Mouse (Mus musculus) brain, embryonic 14.5 days (tissue): Measurements from ENCODE around the gene Litaf. TPM values are rescaled to one million over a fixed set of nuclear protein-coding genes. Genes with fewer than 3 reads are reported as not detected.

Experiments used
- DNase-seq: peaks from one replicate; pipeline ENCODE4 v3.0.0-alpha.2; 2011; ENCODE audit warnings: low read depth
- CTCF ChIP-seq: fragments of 200-500 bp; IDR thresholded peaks from 2 replicates; pipeline ENCODE4 v1.5.1; 2012; ENCODE audit warnings: inconsistent platforms, mild to moderate bottlenecking, moderate library complexity, borderline replicate concordance; ENCODE audit not compliant: insufficient read depth, insufficient read length; ENCODE audit errors: extremely low read depth
- POLR2A ChIP-seq: fragments of 200-500 bp; IDR thresholded peaks from 2 replicates; pipeline ENCODE4 v1.6.1; 2012; ENCODE audit warnings: mild to moderate bottlenecking, inconsistent platforms, borderline replicate concordance; ENCODE audit not compliant: poor library complexity, insufficient read depth, insufficient read length, severe bottlenecking; ENCODE audit errors: extremely low read depth
- polyA plus RNA-seq: library from polyadenylated mRNA; depleted of rRNA; stranded (reverse); fragments of >200 nt; gene quantifications from 2 replicates; pipeline ENCODE4 v1.2.3, GENCODE M21; 2012; rRNA removed

The Litaf gene
- 35.9 and 39.0 TPM in 2 replicates for polyA plus RNA-seq

- TF ChIP-seq POLR2A, result peak; percentile 100
- no peak; the same call in 1 of the 2 replicates for TF ChIP-seq CTCF
- peak; percentile 99 for DNase-seq
Observed at GRCm38 (mm10) chr16:11066029-11066832, at the start of gene Litaf. Gene Litaf, minus strand, starts transcription at chr16:11066157.

GRCm38 (mm10) chr16:11109198-11109740 is 43.3 kb upstream of the Litaf start:
- TF ChIP-seq POLR2A (no peak), CTCF (peak; percentile 50; the same call in 1 of the 2 replicates)
- DNase-seq, result peak; percentile 60

GRCm38 (mm10) chr16:11104905-11105304 is 38.9 kb upstream of the Litaf start:
- no peak for DNase-seq
- no peak for TF ChIP-seq CTCF
- no peak for TF ChIP-seq POLR2A

- no peak for DNase-seq
- no peak for TF ChIP-seq CTCF
- TF ChIP-seq POLR2A, result no peak
Observed at GRCm38 (mm10) chr16:11097301-11097700, 31.3 kb upstream of the Litaf start.

- DNase-seq, result no peak
- TF ChIP-seq CTCF (no peak), POLR2A (no peak)
Observed at GRCm38 (mm10) chr16:11093717-11094386, 27.9 kb upstream of the Litaf start.

- DNase-seq, result no peak
- no peak for TF ChIP-seq CTCF
- TF ChIP-seq POLR2A, result no peak
Observed at GRCm38 (mm10) chr16:11092523-11092922, 26.6 kb upstream of the Litaf start.

GRCm38 (mm10) chr16:11092061-11092460 is 26.1 kb upstream of the Litaf start:
- TF ChIP-seq CTCF, result no peak
- no peak for TF ChIP-seq POLR2A
- no peak for DNase-seq

- TF ChIP-seq CTCF (no peak), POLR2A (no peak)
- no peak for DNase-seq
Observed at GRCm38 (mm10) chr16:11090836-11091570, 25.0 kb upstream of the Litaf start.

GRCm38 (mm10) chr16:11086856-11087588 is 21.1 kb upstream of the Litaf start:
- DNase-seq, result peak; percentile 90
- no peak for TF ChIP-seq POLR2A
- no peak for TF ChIP-seq CTCF

GRCm38 (mm10) chr16:11086299-11086698 is 20.3 kb upstream of the Litaf start:
- no peak for DNase-seq
- TF ChIP-seq POLR2A (no peak), CTCF (no peak)

GRCm38 (mm10) chr16:11084181-11084580 is 18.2 kb upstream of the Litaf start:
- DNase-seq, result no peak
- TF ChIP-seq CTCF (no peak), POLR2A (no peak)
